Mouse (Mus musculus): ENCODE measurements around the gene Defb43. TPM values are rescaled to one million over a fixed set of nuclear protein-coding genes. Genes with fewer than 3 reads are reported as not detected.

Gene Defb43
- polyA plus RNA-seq, 1 experiment from 2014 or later, result not detected

DNA sequence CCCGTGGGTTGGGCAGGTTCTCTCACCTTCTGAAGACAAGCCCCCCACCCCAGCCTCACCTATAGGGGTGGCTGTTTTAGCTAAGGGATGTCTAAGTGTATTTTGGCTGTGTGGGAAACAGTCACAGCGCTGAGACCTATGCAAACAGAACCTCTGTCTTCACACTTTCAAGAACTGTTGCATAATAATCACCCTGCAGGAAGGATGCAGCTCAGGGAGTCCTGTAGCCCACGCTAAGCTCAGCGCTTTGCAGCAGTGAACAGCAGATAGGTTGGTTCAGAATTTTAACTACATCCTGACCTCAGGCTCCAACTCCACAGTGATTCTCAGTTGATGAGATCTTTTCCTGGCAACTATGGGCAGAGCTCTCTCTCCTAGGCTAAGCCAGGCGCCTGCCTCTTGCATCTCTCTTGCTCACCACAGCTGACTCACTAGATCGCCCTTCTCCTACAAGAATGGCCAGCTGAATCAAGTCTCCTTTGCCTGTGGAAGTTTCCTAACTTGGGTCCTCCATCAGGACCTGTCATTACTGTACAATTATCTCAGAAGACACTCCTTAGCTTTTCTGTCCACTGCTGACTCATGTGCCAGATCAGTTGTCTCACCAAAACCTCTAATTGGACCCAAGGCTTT is 9.1 kb downstream of the Defb43 start:
- Histone ChIP-seq H3K36me3 (ENCODE audit: insufficient read depth) (no peaks in the 10 kb centered on the region), H3K27ac (ENCODE audit: low read depth) (no peak overlapping the region), H3K4me2 (no peak overlapping the region), H3K9me3 (ENCODE audit: low read depth, low read length) (no peaks in the 10 kb centered on the region), H3K4me1 (ENCODE audit: insufficient read depth) (no peaks in the 10 kb centered on the region), H3K4me3 (ENCODE audit: low read depth, low read length) (no peak overlapping the region), H3K9ac (no peak overlapping the region), H3K27me3 (ENCODE audit: insufficient read depth, low read length) (no peaks in the 10 kb centered on the region)
- DNase-seq, result no peak
- no peak for ATAC-seq (ENCODE audit: insufficient read depth)
- TF ChIP-seq CTCF (IDR thresholded peaks at IDR 0.05; ENCODE audit: low read depth), result no peak
- 48% methylated on average over 6 of the region's 6 CpGs for WGBS

DNA sequence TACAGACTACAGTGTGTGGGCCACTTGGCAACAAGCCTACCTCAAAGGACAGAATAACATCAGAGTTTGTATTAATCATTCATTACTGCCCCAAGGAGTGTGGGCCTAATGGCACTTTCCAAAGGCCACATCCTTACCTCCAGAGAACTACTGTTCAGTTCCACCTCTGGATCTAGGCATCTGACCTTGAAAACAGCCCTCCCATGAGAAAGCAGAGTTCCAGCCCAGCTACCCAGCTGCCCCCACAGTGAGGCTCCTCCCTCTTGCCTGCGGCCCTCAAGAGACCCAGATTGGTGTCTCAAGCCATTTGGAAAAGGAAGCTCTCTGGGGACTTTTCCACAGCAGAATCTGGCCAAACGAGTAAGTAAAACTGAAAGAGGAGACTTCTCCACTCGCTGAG is 35.1 kb downstream of the Defb43 start, which contains the start of gene Defb42:
Gene Defb42, plus strand, starts transcription at position 301 of the 400 bp plus-strand sequence.
- H3K4me3 ChIP-seq (ENCODE audit: low read depth, low read length), result no peak within 1 kb of the TSS
- no peak for ATAC-seq (ENCODE audit: insufficient read depth)
- no peak within 1 kb of the TSS for H3K9ac ChIP-seq
- H3K27me3 ChIP-seq (ENCODE audit: insufficient read depth, low read length), result no peaks in the 10 kb centered on the region
- no peaks in the 10 kb centered on the region for H3K9me3 ChIP-seq (ENCODE audit: low read depth, low read length)
- no peak for DNase-seq
- H3K4me2 ChIP-seq, result no peak within 1 kb of the TSS
- 67% methylated on average over 3 of the region's 3 CpGs for WGBS
- H3K36me3 ChIP-seq (ENCODE audit: insufficient read depth), result no peaks in the 10 kb centered on the region
- no peak for TF ChIP-seq CTCF (IDR thresholded peaks at IDR 0.05; ENCODE audit: low read depth)
- H3K4me1 ChIP-seq (ENCODE audit: insufficient read depth), result no peaks in the 10 kb centered on the region
- H3K27ac ChIP-seq (ENCODE audit: low read depth), result no peak within 1 kb of the TSS

DNA sequence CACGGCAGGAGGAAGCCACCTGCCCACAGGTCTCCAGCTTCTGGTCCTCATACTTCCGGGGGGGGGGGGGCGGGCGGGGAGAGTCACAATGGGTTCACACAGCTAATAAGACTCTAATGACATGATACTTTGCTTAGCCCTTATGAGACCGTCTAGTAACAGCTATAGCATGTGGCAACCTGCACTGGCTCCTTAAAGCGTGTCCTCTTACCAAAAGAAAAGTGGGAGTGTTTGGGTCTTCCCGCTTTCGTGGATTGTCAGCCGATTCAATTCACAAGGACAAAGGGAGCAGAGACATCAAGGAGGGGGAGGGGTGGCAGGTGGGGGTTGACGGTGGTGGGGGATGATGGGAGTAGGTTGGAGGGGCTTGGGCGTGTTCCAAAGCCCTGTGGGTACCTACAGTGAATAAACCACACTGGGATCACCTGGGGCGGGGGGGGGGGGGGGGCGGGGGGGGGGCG is 38.4 kb downstream of the Defb43 start, which contains the start of gene Defb30:
Gene Defb30, minus strand, starts transcription at position 51 of the 461 bp plus-strand sequence.
- ATAC-seq (ENCODE audit: insufficient read depth) (no peak), DNase-seq (no peak)
- TF ChIP-seq CTCF (IDR thresholded peaks at IDR 0.05; ENCODE audit: low read depth), result no peak
- H3K4me3 ChIP-seq (ENCODE audit: low read depth, low read length), result no peak within 1 kb of the TSS
- H3K9me3 ChIP-seq (ENCODE audit: low read depth, low read length), result no peaks in the 10 kb centered on the region
- no peaks in the 10 kb centered on the region for H3K36me3 ChIP-seq (ENCODE audit: insufficient read depth)
- H3K9ac ChIP-seq, result no peak within 1 kb of the TSS
- no peak within 1 kb of the TSS for H3K4me2 ChIP-seq
- no peaks in the 10 kb centered on the region for H3K27me3 ChIP-seq (ENCODE audit: insufficient read depth, low read length)
- no peak within 1 kb of the TSS for H3K27ac ChIP-seq (ENCODE audit: low read depth)
- no peaks in the 10 kb centered on the region for H3K4me1 ChIP-seq (ENCODE audit: insufficient read depth)
- 71% methylated on average over 11 of the region's 14 CpGs for WGBS

DNA sequence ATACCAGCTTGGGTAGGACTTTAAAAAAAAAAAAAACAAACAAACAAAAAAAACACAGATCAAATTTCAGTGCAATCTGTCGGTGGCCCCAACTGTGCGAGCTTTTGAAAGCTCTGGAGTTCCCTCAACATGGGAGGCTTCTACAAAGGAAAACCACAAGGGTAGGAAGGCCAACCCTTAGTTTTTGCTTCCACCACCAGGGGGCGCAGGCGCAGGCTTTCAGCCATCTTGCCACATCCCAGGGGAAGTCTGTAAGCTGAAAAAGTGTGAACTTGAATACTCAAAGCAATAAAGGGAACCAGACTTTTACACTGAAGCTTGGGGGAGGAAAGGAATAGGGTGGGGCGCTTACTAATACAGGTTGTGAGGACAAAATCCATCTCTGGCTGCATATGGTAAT is 39.2 kb downstream of the Defb43 start:
- ATAC-seq (ENCODE audit: insufficient read depth) (no peak), DNase-seq (peak; percentile 77)
- peak; percentile 75 for TF ChIP-seq CTCF (IDR thresholded peaks at IDR 0.05; ENCODE audit: low read depth)
- WGBS, result 29% methylated on average over 5 of the region's 5 CpGs
- Histone ChIP-seq H3K9ac (no peak overlapping the region), H3K9me3 (ENCODE audit: low read depth, low read length) (no peaks in the 10 kb centered on the region), H3K27me3 (ENCODE audit: insufficient read depth, low read length) (no peaks in the 10 kb centered on the region), H3K4me2 (no peak overlapping the region), H3K4me1 (ENCODE audit: insufficient read depth) (no peaks in the 10 kb centered on the region), H3K27ac (ENCODE audit: low read depth) (no peak overlapping the region), H3K36me3 (ENCODE audit: insufficient read depth) (no peaks in the 10 kb centered on the region), H3K4me3 (ENCODE audit: low read depth, low read length) (no peak overlapping the region)

DNA sequence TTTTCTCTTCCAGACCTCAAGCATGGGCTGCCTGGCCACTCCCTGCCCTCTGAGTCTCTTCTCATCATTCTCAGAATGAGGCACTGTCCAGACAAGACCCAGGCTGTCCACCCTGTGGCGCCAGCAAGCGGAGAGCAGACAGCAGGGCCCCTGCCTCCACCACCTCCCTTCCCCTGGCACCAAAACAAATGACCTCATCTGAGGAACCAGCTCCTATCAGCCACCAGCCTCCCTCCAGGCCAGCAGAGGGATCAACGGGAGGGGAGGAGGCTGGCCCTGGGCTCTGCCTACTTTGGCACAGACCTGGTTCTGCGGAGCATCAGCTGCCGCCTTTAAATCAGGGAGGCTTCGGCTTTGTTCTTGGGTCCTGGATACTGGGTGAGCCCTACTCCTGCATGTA is 43.2 kb downstream of the Defb43 start:
- H3K9ac ChIP-seq, result no peak overlapping the region
- H3K4me3 ChIP-seq (ENCODE audit: low read depth, low read length), result no peak overlapping the region
- TF ChIP-seq CTCF (IDR thresholded peaks at IDR 0.05; ENCODE audit: low read depth), result peak; percentile 31
- H3K27ac ChIP-seq (ENCODE audit: low read depth), result no peak overlapping the region
- WGBS, result 22% methylated on average over 6 of the region's 6 CpGs
- no peaks in the 10 kb centered on the region for H3K9me3 ChIP-seq (ENCODE audit: low read depth, low read length)
- no peaks in the 10 kb centered on the region for H3K36me3 ChIP-seq (ENCODE audit: insufficient read depth)
- no peaks in the 10 kb centered on the region for H3K4me1 ChIP-seq (ENCODE audit: insufficient read depth)
- peak; percentile 49 for DNase-seq
- no peak overlapping the region for H3K4me2 ChIP-seq
- no peaks in the 10 kb centered on the region for H3K27me3 ChIP-seq (ENCODE audit: insufficient read depth, low read length)
- ATAC-seq (ENCODE audit: insufficient read depth), result peak; percentile 75; the same call in 1 of the 2 replicates

DNA sequence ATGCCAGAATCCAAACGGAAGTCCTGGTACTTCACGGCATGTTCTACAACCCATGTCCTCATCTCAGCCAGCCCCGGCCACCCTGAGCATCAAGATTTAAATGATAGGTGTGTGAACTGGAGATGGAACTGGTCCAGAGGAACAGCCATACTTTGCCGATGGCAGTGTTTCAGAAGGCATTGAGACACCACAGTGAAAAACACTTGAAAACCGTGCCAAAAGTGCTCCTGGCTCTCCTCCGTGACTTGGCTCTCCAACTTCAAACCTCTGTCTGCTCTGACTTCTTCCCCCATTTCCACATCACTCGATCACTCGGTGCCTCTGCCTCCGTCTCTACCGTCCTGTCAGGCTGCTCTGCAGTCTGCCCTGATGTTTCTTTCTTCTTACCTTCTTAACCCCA is 48.8 kb downstream of the Defb43 start:
- 51% methylated on average over 10 of the region's 10 CpGs for WGBS
- ATAC-seq (ENCODE audit: insufficient read depth), result no peak
- no peaks in the 10 kb centered on the region for H3K4me1 ChIP-seq (ENCODE audit: insufficient read depth)

DNA sequence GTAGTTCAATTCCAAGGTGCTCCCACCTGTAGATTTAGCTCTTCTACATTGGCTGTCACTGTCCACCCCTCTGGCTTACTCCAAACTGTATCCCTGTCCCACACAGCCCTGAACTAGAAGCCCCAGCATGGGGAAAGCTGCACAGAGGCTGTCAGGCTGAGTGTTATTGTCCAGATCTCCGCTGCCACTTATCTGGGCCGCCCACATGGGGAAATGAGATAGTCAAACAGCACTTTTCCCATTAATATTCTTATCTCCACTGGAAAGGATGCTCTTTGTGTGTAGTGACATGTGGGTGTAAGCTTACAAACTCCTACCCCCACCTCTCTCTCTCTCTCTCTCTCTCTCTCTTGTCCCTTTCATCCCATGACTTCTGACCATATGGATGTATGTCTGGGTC is 50.6 kb downstream of the Defb43 start:
- H3K36me3 ChIP-seq (ENCODE audit: insufficient read depth), result no peaks in the 10 kb centered on the region
- H3K9ac ChIP-seq, result no peak overlapping the region
- WGBS, result 50% methylated on average over 2 of the region's 2 CpGs
- no peak overlapping the region for H3K4me2 ChIP-seq
- ATAC-seq (ENCODE audit: insufficient read depth), result no peak; the same call in 1 of the 2 replicates
- H3K27me3 ChIP-seq (ENCODE audit: insufficient read depth, low read length), result no peaks in the 10 kb centered on the region
- H3K4me3 ChIP-seq (ENCODE audit: low read depth, low read length), result no peak overlapping the region
- TF ChIP-seq CTCF (IDR thresholded peaks at IDR 0.05; ENCODE audit: low read depth), result no peak
- H3K27ac ChIP-seq (ENCODE audit: low read depth), result no peak overlapping the region
- no peaks in the 10 kb centered on the region for H3K4me1 ChIP-seq (ENCODE audit: insufficient read depth)
- H3K9me3 ChIP-seq (ENCODE audit: low read depth, low read length), result no peaks in the 10 kb centered on the region
- DNase-seq, result no peak

More for the DNA sequence above, 48.8 kb downstream of the Defb43 start:
- no peak for DNase-seq
- Histone ChIP-seq H3K4me2 (no peak overlapping the region), H3K9me3 (ENCODE audit: low read depth, low read length) (no peaks in the 10 kb centered on the region), H3K36me3 (ENCODE audit: insufficient read depth) (no peaks in the 10 kb centered on the region), H3K27me3 (ENCODE audit: insufficient read depth, low read length) (no peaks in the 10 kb centered on the region), H3K9ac (no peak overlapping the region), H3K27ac (ENCODE audit: low read depth) (no peak overlapping the region), H3K4me3 (ENCODE audit: low read depth, low read length) (no peak overlapping the region)
- no peak for TF ChIP-seq CTCF (IDR thresholded peaks at IDR 0.05; ENCODE audit: low read depth)

Data from lung, embryonic 14.5 days (tissue).